Comparison of ENCODE assay signal across 20 mouse cellular contexts in the genomic region with DNA sequence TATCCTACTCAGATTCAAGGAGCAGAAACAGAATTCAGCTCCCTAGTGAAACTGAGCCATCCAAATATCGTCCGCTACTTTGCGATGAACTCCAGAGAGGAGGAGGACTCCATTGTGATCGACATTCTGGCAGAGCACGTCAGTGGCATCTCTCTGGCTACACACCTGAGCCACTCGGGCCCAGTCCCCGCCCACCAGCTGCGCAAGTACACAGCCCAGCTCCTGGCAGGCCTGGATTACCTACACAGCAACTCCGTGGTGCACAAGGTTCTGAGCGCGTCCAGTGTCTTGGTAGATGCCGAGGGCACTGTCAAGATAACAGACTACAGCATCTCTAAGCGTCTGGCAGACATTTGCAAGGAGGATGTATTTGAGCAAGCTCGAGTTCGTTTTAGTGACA. TPM values are rescaled to one million over a fixed set of nuclear protein-coding genes. Genes with fewer than 3 reads are reported as not detected.
"Had no signal": no experiment of that assay in that cellular context is flagged by ENCODE, and none has a peak within 500 bp of the region (broad histone marks: within the 10 kb centered on the region; RNA-seq: fewer than 3 reads in every experiment).

No protein-coding gene starts in this region.

- H3K9me3 ChIP-seq: limb, embryonic 12.5 days; limb, embryonic 15.5 days; midbrain, embryonic 12.5 days; midbrain, embryonic 15.5 days; neural tube, embryonic 12.5 days; neural tube, embryonic 15.5 days; stomach, embryonic 15.5 days had no signal

- ATAC-seq: intestine, embryonic 16.5 days; liver, postnatal 0 days; midbrain, embryonic 15.5 days had no signal

- H3K4me3 ChIP-seq: layer of hippocampus, adult 2 months; left cerebral cortex, adult 2 months; limb, embryonic 12.5 days; limb, embryonic 15.5 days; midbrain, embryonic 12.5 days; midbrain, embryonic 15.5 days; neural tube, embryonic 12.5 days; neural tube, embryonic 15.5 days; stomach, embryonic 15.5 days had no signal

- H3K27me3 ChIP-seq: limb, embryonic 12.5 days; limb, embryonic 15.5 days; midbrain, embryonic 12.5 days; midbrain, embryonic 15.5 days; neural tube, embryonic 12.5 days; neural tube, embryonic 15.5 days; stomach, embryonic 15.5 days had no signal

- DNase-seq: layer of hippocampus, adult 9-11 months; liver, postnatal 0 days; right cerebral cortex, adult 18-20 months; right cerebral cortex, postnatal 25 days; spleen, adult 18-20 months; thymus, postnatal 25 days had no signal

- H3K4me1 ChIP-seq: limb, embryonic 12.5 days; limb, embryonic 15.5 days; midbrain, embryonic 12.5 days; midbrain, embryonic 15.5 days; neural tube, embryonic 12.5 days; neural tube, embryonic 15.5 days; stomach, embryonic 15.5 days had no signal

- H3K4me2 ChIP-seq: limb, embryonic 12.5 days; limb, embryonic 15.5 days; liver, embryonic 11.5 days; midbrain, embryonic 12.5 days; midbrain, embryonic 15.5 days; neural tube, embryonic 12.5 days; neural tube, embryonic 15.5 days; stomach, embryonic 15.5 days had no signal

- H3K27ac ChIP-seq: layer of hippocampus, adult 2 months; left cerebral cortex, adult 2 months; limb, embryonic 12.5 days; limb, embryonic 15.5 days; liver, embryonic 14.5 days; macrophage; midbrain, embryonic 12.5 days; midbrain, embryonic 15.5 days; neural tube, embryonic 12.5 days; neural tube, embryonic 15.5 days; stomach, embryonic 15.5 days had no signal

- H3K9ac ChIP-seq: limb, embryonic 12.5 days; limb, embryonic 15.5 days; liver, embryonic 14.5 days; liver, postnatal 0 days; midbrain, embryonic 12.5 days; midbrain, embryonic 15.5 days; neural tube, embryonic 12.5 days; neural tube, embryonic 15.5 days; stomach, embryonic 15.5 days had no signal

RNA-seq across cellular contexts. Expression of a gene that starts 48.7 kb away (rescaled TPM):
- total RNA-seq: megakaryocyte, adult 5-6 weeks had no signal
